Mouse (Mus musculus) cerebellum, postnatal 14 days (tissue): ENCODE results near the gene Hmcn2.

ENCODE experiments used
- DNase-seq, 2 experiments: peaks; one replicate each; pipeline ENCODE4 v3.0.0; 2021; ENCODE audit warnings: mixed read lengths in 2 of 2

The Hmcn2 gene

GRCm38 (mm10) chr2:31460025-31460571 is 145.9 kb downstream of the Hmcn2 start:
- DNase-seq: peak in 1 of 2 experiments; percentile 60

GRCm38 (mm10) chr2:31460920-31461319 is 146.7 kb downstream of the Hmcn2 start:
- DNase-seq: no peak

GRCm38 (mm10) chr2:31462051-31462450 is 147.8 kb downstream of the Hmcn2 start:
- DNase-seq: no peak

- DNase-seq: no peak
These were observed 149.0 kb downstream of the Hmcn2 start for GRCm38 (mm10) chr2:31463253-31463652.

- DNase-seq: no peak
These were observed 149.7 kb downstream of the Hmcn2 start for GRCm38 (mm10) chr2:31463696-31464528.

- DNase-seq: no peak
These were observed 150.3 kb downstream of the Hmcn2 start for GRCm38 (mm10) chr2:31464529-31464910.

- DNase-seq: no peak
These were observed 153.2 kb downstream of the Hmcn2 start for GRCm38 (mm10) chr2:31467457-31467856.

- no peak for DNase-seq
These were observed 154.6 kb downstream of the Hmcn2 start for GRCm38 (mm10) chr2:31468857-31469256.

GRCm38 (mm10) chr2:31469480-31469879 is 155.3 kb downstream of the Hmcn2 start:
- peak in 1 of 2 experiments; percentile 48 for DNase-seq

- peak; percentile 55 to 57 for DNase-seq
These were observed 155.9 kb downstream of the Hmcn2 start, which contains the start of gene Ass1 for GRCm38 (mm10) chr2:31469931-31470682. Ass1 (plus strand) TSS chr2:31470207.

GRCm38 (mm10) chr2:31470683-31471385 is 156.6 kb downstream of the Hmcn2 start:
- no peak for DNase-seq

- DNase-seq: no peak
These were observed 157.4 kb downstream of the Hmcn2 start for GRCm38 (mm10) chr2:31471611-31472010.

- DNase-seq: peak; percentile 64 to 83
These were observed 158.3 kb downstream of the Hmcn2 start for GRCm38 (mm10) chr2:31472406-31473065.

- peak in 1 of 2 experiments; percentile 43 for DNase-seq
These were observed 159.7 kb downstream of the Hmcn2 start for GRCm38 (mm10) chr2:31473941-31474340.

- DNase-seq: no peak
These were observed 160.5 kb downstream of the Hmcn2 start for GRCm38 (mm10) chr2:31474686-31475085.

GRCm38 (mm10) chr2:31476107-31476820 is 162.0 kb downstream of the Hmcn2 start:
- DNase-seq: no peak

GRCm38 (mm10) chr2:31477234-31478161 is 163.3 kb downstream of the Hmcn2 start:
- peak in 1 of 2 experiments; percentile 58 for DNase-seq

GRCm38 (mm10) chr2:31482914-31483575 is 168.8 kb downstream of the Hmcn2 start:
- DNase-seq: peak; percentile 94 to 95

GRCm38 (mm10) chr2:31484187-31484586 is 170.0 kb downstream of the Hmcn2 start:
- peak; percentile 93 to 97 for DNase-seq

GRCm38 (mm10) chr2:31489166-31489565 is 175.0 kb downstream of the Hmcn2 start:
- DNase-seq: peak in 1 of 2 experiments; percentile 70
